Mouse (Mus musculus) cortical plate, adult 2 months (tissue): ENCODE results near the gene Aff3.

Source experiments
- CTCF ChIP-seq: fragments of 200-500 bp; IDR thresholded peaks from 2 replicates; pipeline ENCODE4 v1.5.1; 2011; ENCODE audit warnings: mild to moderate bottlenecking, control low read depth, low read length; ENCODE audit not compliant: insufficient read depth; ENCODE audit errors: extremely low read depth
- POLR2A ChIP-seq: fragments of 200-500 bp; IDR thresholded peaks from 2 replicates; pipeline ENCODE4 v1.6.1; 2011; ENCODE audit warnings: mild to moderate bottlenecking, low read length, control low read depth; ENCODE audit not compliant: insufficient read depth; ENCODE audit errors: extremely low read depth

GRCm38 (mm10) chr1:38601802-38602508 is 62.8 kb downstream of the Aff3 start:
- no peak for TF ChIP-seq POLR2A
- no peak for TF ChIP-seq CTCF
